Mouse (Mus musculus): ENCODE measurements around the gene Tmem184b. TPM values are rescaled to one million over a fixed set of nuclear protein-coding genes. Genes with fewer than 3 reads are reported as not detected.

Gene Tmem184b
- polyA plus RNA-seq, 1 experiment from 2014 or later, result 50.4 TPM

DNA sequence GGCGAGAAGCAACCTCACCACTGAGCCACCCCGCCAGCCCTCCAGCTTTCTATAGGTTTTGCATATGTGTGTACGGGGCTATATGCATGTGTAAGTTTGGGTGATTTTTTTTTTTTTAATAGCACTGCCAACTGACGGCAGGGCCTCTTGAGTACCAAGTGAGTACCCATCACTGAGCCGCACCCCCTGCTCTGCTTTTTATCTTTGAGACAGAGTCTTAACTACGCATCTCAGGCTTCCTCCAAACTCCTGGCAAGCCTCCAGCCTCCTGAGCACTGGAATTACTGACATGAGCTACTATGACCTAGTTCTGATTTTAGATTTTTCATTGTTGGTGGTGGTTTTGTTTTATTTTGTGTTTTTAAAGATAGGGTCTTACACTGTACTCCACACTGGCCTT lies 24.1 kb upstream of the Tmem184b start:
- H3K9me3 ChIP-seq, result no peaks in the 10 kb centered on the region
- no peaks in the 10 kb centered on the region for H3K27me3 ChIP-seq (replicated peaks)
- no peak for ATAC-seq (ENCODE audit: low FRiP score, low read depth)
- WGBS, result 92% methylated on average over 6 of the region's 6 CpGs
- no peaks in the 10 kb centered on the region for H3K4me1 ChIP-seq
- H3K4me3 ChIP-seq, result no peak overlapping the region
- H3K36me3 ChIP-seq, result peaks cover 100% of the 10 kb centered on the region
- no peak overlapping the region for H3K4me2 ChIP-seq (replicated peaks)
- H3K9ac ChIP-seq, result no peak overlapping the region
- H3K27ac ChIP-seq, result no peak overlapping the region

DNA sequence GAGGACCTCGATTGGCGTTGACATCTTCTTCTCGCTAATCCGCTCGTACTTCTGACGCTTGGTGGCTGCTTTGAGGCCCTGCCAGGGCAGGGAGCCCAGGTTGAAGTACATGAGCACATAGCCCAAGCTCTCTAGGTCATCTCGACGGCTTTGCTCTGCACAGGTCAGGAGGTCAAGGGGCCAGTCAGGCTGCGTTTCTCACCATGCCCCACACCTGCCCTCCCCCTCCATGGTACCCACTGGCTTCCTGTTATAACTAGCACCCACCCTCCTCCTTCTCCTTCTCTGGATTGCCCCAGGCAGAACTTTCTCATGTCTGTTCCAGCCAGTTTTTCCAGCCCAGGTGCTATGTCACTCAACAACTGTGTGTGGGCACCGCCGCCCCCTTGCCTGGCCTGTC lies 22.1 kb upstream of the Tmem184b start:
- ATAC-seq (ENCODE audit: low FRiP score, low read depth), result no peak
- 87% methylated on average over 11 of the region's 11 CpGs for WGBS

GRCm38 (mm10) chr15:79424602-79425001 lies 21.2 kb upstream of the Tmem184b start:
- H3K9me3 ChIP-seq, result no peaks in the 10 kb centered on the region
- H3K36me3 ChIP-seq, result peaks cover 100% of the 10 kb centered on the region
- H3K4me3 ChIP-seq, result no peak overlapping the region
- 96% methylated on average over 17 of the region's 17 CpGs for WGBS
- ATAC-seq (ENCODE audit: low FRiP score, low read depth), result no peak
- no peak overlapping the region for H3K4me2 ChIP-seq (replicated peaks)
- no peaks in the 10 kb centered on the region for H3K27me3 ChIP-seq (replicated peaks)
- no peaks in the 10 kb centered on the region for H3K4me1 ChIP-seq
- H3K9ac ChIP-seq, result no peak overlapping the region
- no peak overlapping the region for H3K27ac ChIP-seq

More for the DNA sequence above, 22.1 kb upstream of the Tmem184b start:
- H3K9ac ChIP-seq, result no peak overlapping the region
- peaks cover 100% of the 10 kb centered on the region for H3K36me3 ChIP-seq
- no peaks in the 10 kb centered on the region for H3K9me3 ChIP-seq
- no peak overlapping the region for H3K4me2 ChIP-seq (replicated peaks)
- no peaks in the 10 kb centered on the region for H3K4me1 ChIP-seq
- H3K27me3 ChIP-seq (replicated peaks), result no peaks in the 10 kb centered on the region
- no peak overlapping the region for H3K27ac ChIP-seq
- H3K4me3 ChIP-seq, result no peak overlapping the region

- Histone ChIP-seq H3K4me3 (no peak overlapping the region), H3K27me3 (replicated peaks) (no peaks in the 10 kb centered on the region), H3K4me1 (no peaks in the 10 kb centered on the region), H3K27ac (no peak overlapping the region), H3K9me3 (no peaks in the 10 kb centered on the region), H3K4me2 (replicated peaks) (no peak overlapping the region), H3K36me3 (peaks cover 97% of the 10 kb centered on the region), H3K9ac (no peak overlapping the region)
- no peak for ATAC-seq (ENCODE audit: low FRiP score, low read depth)
- 96% methylated on average over 6 of the region's 6 CpGs for WGBS
Observed at GRCm38 (mm10) chr15:79422715-79423243, 19.4 kb upstream of the Tmem184b start.

GRCm38 (mm10) chr15:79418677-79419076 lies 15.3 kb upstream of the Tmem184b start:
- Histone ChIP-seq H3K27ac (no peak overlapping the region), H3K4me2 (replicated peaks) (no peak overlapping the region), H3K36me3 (peaks cover 73% of the 10 kb centered on the region), H3K4me1 (no peaks in the 10 kb centered on the region; the same call in 1 of the 2 replicates), H3K9ac (no peak overlapping the region), H3K4me3 (no peak overlapping the region), H3K9me3 (no peaks in the 10 kb centered on the region), H3K27me3 (replicated peaks) (no peaks in the 10 kb centered on the region)
- 93% methylated on average over 11 of the region's 11 CpGs for WGBS
- no peak for ATAC-seq (ENCODE audit: low FRiP score, low read depth)

- no peaks in the 10 kb centered on the region for H3K27me3 ChIP-seq (replicated peaks)
- no peak overlapping the region for H3K27ac ChIP-seq
- no peak for ATAC-seq (ENCODE audit: low FRiP score, low read depth)
- peaks cover 68% of the 10 kb centered on the region for H3K36me3 ChIP-seq
- no peaks in the 10 kb centered on the region; the same call in 1 of the 2 replicates for H3K4me1 ChIP-seq
- H3K4me3 ChIP-seq, result no peak overlapping the region
- no peak overlapping the region for H3K4me2 ChIP-seq (replicated peaks)
- H3K9me3 ChIP-seq, result no peaks in the 10 kb centered on the region
- WGBS, result 93% methylated on average over 3 of the region's 3 CpGs
- H3K9ac ChIP-seq, result no peak overlapping the region
Observed at GRCm38 (mm10) chr15:79418265-79418664, 14.9 kb upstream of the Tmem184b start.

- 99% methylated on average over 3 of the region's 3 CpGs for WGBS
- Histone ChIP-seq H3K9ac (no peak overlapping the region), H3K36me3 (peaks cover 60% of the 10 kb centered on the region), H3K27ac (no peak overlapping the region), H3K4me3 (no peak overlapping the region), H3K4me1 (no peaks in the 10 kb centered on the region; the same call in 1 of the 2 replicates), H3K9me3 (no peaks in the 10 kb centered on the region), H3K27me3 (replicated peaks) (no peaks in the 10 kb centered on the region), H3K4me2 (replicated peaks) (no peak overlapping the region)
- ATAC-seq (ENCODE audit: low FRiP score, low read depth), result no peak
Observed at GRCm38 (mm10) chr15:79417379-79417778, 14.0 kb upstream of the Tmem184b start.

GRCm38 (mm10) chr15:79416460-79417085 lies 13.2 kb upstream of the Tmem184b start:
- no peak overlapping the region for H3K4me2 ChIP-seq (replicated peaks)
- H3K9ac ChIP-seq, result no peak overlapping the region
- no peaks in the 10 kb centered on the region for H3K27me3 ChIP-seq (replicated peaks)
- no peaks in the 10 kb centered on the region for H3K9me3 ChIP-seq
- no peak overlapping the region for H3K4me3 ChIP-seq
- H3K36me3 ChIP-seq, result peaks cover 52% of the 10 kb centered on the region
- no peaks in the 10 kb centered on the region; the same call in 1 of the 2 replicates for H3K4me1 ChIP-seq
- 95% methylated on average over 10 of the region's 10 CpGs for WGBS
- no peak for ATAC-seq (ENCODE audit: low FRiP score, low read depth)
- no peak overlapping the region for H3K27ac ChIP-seq

DNA sequence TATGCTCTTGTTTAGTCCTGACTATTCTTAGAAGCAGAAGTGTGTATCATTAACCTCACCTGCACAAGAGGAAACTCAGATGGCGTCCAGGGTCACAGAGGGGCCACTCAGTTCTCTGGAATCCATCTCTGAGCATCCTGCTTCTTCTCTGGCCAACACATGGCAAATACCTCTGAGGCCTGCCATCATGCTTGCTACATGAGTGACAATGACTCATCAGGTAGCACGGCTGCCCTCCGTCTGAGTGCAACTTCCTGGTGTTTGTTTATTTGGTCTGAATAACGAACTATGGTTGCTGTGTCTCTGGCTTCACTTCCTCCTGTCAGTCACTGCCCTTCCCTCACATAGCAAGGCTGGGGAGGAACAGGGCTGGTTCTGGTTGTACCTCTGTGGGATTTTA lies 11.1 kb upstream of the Tmem184b start:
- no peaks in the 10 kb centered on the region for H3K9me3 ChIP-seq
- H3K36me3 ChIP-seq, result peaks cover 31% of the 10 kb centered on the region
- H3K27ac ChIP-seq, result no peak overlapping the region
- H3K9ac ChIP-seq, result no peak overlapping the region
- H3K4me1 ChIP-seq, result no peaks in the 10 kb centered on the region; the same call in 1 of the 2 replicates
- no peaks in the 10 kb centered on the region for H3K27me3 ChIP-seq (replicated peaks)
- 77% methylated on average over 4 of the region's 4 CpGs for WGBS
- no peak overlapping the region for H3K4me2 ChIP-seq (replicated peaks)
- no peak for ATAC-seq (ENCODE audit: low FRiP score, low read depth)
- no peak overlapping the region for H3K4me3 ChIP-seq

DNA sequence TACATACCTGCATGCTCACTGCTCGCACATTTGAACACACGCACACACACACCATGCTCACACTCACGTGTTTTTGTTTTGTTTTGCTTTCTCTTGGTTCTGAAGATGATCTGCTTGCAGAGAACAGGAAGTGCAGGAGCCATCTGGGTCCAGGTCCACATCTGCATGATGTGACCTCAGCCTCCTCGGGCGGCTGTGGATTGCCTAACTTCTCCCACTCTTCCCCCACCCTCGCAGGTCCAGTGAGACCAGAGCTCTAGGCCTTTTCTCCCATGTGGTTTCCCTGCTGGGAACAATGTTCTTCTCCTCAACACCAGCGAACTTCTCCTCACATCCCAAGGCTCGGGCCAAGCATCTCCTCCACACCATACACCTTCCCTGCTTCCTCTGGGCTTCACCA lies 10.4 kb upstream of the Tmem184b start:
- no peak overlapping the region for H3K4me3 ChIP-seq
- no peaks in the 10 kb centered on the region for H3K9me3 ChIP-seq
- ATAC-seq (ENCODE audit: low FRiP score, low read depth), result no peak
- no peak overlapping the region for H3K4me2 ChIP-seq (replicated peaks)
- no peaks in the 10 kb centered on the region for H3K27me3 ChIP-seq (replicated peaks)
- no peak overlapping the region for H3K9ac ChIP-seq
- no peaks in the 10 kb centered on the region; the same call in 1 of the 2 replicates for H3K4me1 ChIP-seq
- peaks cover 24% of the 10 kb centered on the region for H3K36me3 ChIP-seq
- H3K27ac ChIP-seq, result no peak overlapping the region
- 85% methylated on average over 8 of the region's 8 CpGs for WGBS

DNA sequence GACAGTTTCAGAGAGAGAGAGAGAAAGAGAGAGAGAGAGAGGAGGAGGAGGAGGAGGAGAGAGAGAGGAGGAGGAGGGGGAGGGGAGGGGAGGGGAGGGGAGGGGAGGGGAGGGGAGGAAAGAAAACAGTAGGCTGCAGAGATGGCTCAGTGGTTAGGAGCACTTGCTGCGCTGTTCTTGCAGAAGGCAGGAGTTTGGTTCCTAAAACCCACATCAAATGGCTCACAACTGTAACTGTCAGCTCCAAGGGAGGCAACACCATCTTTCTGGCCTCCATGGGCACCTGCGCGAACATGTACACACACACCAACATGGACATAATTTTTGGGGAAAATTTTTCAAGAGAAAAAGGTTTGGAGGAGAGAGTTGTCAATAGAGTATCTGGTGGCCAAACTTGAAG lies 9.8 kb upstream of the Tmem184b start:
- H3K27me3 ChIP-seq (replicated peaks), result no peaks in the 10 kb centered on the region
- peaks cover 18% of the 10 kb centered on the region for H3K36me3 ChIP-seq
- no peak overlapping the region for H3K27ac ChIP-seq
- H3K4me1 ChIP-seq, result no peaks in the 10 kb centered on the region; the same call in 1 of the 2 replicates
- H3K4me2 ChIP-seq (replicated peaks), result no peak overlapping the region
- ATAC-seq (ENCODE audit: low FRiP score, low read depth), result no peak
- 92% methylated on average over 3 of the region's 3 CpGs for WGBS
- no peak overlapping the region for H3K4me3 ChIP-seq
- H3K9ac ChIP-seq, result no peak overlapping the region
- H3K9me3 ChIP-seq, result no peaks in the 10 kb centered on the region

DNA sequence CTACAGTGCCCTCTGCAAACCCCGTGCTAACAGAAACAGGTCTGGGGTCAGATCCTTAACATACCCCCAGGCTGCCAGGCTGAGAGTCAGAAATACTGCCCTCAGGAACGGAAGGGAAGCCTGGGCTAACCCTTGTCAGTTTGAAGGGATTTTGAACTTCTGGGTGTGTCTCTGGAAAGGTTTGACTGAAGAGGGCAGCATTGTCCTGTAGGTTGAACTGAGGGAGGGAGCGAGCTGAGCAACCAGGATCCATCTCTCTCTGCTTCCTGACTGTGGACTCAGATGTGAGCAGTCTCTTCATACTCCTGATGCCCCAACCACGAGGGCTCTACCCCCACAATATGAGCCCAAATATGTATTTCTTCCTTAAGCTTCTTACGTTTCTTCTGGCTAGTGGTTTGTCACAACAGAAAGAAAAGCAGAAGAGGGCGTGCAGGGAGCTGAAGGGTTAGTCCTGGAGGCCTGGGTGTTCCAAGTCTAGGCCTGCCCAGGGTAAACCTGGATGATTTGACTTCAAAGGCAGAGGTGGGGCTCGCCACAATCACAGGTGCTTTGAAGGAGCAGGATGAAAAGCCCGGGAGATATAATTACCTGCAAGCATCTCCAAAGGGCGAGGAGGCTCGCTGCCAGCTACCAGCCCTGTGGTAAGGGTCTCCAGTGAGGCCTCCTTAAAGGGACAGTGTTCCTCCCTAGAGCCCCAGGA lies 8.1 kb upstream of the Tmem184b start:
- Histone ChIP-seq H3K27ac (no peak overlapping the region), H3K27me3 (replicated peaks) (no peaks in the 10 kb centered on the region), H3K36me3 (peaks cover 5% of the 10 kb centered on the region), H3K9me3 (no peaks in the 10 kb centered on the region), H3K4me1 (no peaks in the 10 kb centered on the region; the same call in 1 of the 2 replicates), H3K4me3 (no peak overlapping the region), H3K9ac (no peak overlapping the region), H3K4me2 (replicated peaks) (no peak overlapping the region)
- 66% methylated on average over 10 of the region's 10 CpGs for WGBS
- ATAC-seq (ENCODE audit: low FRiP score, low read depth), result no peak
